Mouse (Mus musculus): ENCODE measurements around the gene Tomm34.

DNA sequence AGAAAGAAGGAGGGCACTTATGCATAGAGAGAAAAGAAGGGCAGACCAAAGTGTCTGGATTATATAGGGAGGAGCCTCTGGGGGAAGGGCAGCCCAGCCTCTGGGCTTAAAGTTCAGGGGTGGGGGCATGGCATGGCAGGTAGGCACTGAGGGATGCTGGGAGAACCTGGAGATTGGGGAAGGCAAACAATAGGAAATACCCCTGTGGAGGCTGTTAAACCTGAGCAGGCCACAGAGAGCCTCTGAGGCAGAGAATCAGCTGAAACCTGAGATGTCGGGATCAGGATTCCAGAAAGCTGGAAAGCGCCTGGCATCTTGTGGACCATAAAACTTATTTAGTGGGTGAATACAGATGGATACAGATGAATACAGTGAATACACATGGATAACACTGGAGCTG, 1.1 kb upstream of the Tomm34 start:
- TF ChIP-seq CTCF (IDR thresholded peaks at IDR 0.05; ENCODE audit: insufficient read depth, low read length) (no peak), POLR2A (IDR thresholded peaks at IDR 0.05; ENCODE audit: borderline replicate concordance, extremely low read depth, low read depth, low read length) (no peak)
